Mouse (Mus musculus) activated CD4-positive, CD25-positive, alpha-beta regulatory T cell, adult 4 months (primary cell): ENCODE measurements around the gene Npdc1. TPM values are rescaled to one million over a fixed set of nuclear protein-coding genes. Genes with fewer than 3 reads are reported as not detected.

Experiments
- ATAC-seq: one replicate; pipeline ENCODE4 v1.8.0; 2017
- polyA plus RNA-seq, 2 experiments: library from polyadenylated mRNA; unstranded; fragments of 100-300 nt; shearing (Covaris generic); gene quantifications; one replicate each; pipeline ENCODE4 v1.2.1; 2017

Npdc1 gene
- polyA plus RNA-seq, 2 experiments from 2014 or later, result 1.2 to 1.7 TPM

- ATAC-seq, result no peak
These were observed 31.5 kb downstream of the Npdc1 start for GRCm38 (mm10) chr2:25430395-25431233.

DNA sequence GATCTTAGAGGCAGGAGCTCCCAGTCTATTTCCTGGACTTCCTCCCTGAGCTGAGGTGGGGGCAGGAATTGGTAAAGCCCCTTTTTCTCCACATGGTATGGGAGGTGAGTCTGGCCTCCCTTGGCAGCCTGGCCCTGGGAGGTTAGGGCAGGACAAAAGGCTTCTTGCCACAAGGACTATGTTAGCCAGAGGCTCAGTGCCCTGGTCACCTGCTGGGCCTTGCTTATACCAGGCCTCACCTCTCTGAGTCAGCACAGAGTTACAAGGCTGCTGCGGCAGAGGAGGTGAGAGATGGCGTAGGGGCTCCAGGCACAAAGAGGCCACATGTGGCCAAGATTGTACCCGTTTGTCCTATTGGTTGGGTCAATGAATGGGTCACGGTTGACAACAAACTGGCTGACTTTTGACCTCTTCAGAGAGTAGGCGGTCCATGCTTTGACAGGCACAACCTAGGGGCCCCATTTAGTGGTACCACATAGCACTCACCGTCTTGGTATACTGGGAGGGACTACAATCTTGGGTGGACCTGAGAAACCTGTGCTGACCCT is 32.2 kb downstream of the Npdc1 start:
- no peak for ATAC-seq

- ATAC-seq, result no peak
These were observed 33.4 kb downstream of the Npdc1 start for GRCm38 (mm10) chr2:25432326-25433098.

DNA sequence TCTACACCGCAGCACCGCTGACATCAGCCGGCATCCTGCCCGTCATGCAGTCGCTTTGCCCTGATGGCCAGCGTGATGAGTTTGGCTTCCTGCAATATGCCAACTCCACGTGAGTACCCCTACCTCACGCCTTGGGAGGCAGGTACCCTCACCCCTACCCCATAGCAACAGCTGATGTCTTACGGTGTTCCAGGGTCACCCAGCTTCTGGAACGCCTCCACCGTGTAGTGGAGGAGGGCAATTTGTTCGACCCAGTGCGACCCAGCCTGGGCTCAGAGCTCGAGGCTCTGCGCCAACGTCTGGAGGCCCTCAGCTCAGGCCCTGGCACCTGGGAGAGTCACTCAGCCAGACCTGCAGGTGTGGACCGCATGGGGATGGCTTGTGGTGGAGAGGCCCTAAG is 34.0 kb downstream of the Npdc1 start:
- ATAC-seq, result no peak

- ATAC-seq, result no peak
These were observed 35.1 kb downstream of the Npdc1 start for GRCm38 (mm10) chr2:25434292-25434691.

DNA sequence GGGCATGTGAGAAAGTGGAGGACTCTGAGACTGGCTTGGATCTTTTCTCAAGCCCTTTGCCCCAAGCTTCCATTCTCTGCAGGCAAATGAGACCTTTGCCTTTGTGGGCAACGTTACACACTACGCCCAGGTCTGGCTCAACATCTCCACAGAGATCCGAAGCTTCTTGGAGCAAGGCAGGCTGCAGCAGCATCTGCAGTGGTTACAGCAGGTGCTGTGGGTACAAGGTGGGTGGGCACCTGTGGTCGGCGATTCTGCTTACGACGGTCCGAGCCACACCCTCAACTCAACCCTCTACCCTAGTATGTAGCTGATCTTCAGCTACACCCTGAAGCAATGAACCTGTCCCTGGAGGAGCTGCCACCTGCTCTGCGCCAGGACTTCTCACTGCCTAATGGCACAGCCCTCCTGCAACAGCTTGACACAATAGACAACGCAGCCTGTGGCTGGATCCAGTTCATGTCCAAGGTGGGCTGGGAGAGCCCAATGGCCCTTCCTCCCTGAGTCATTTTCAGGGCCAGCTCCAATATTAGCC is 37.2 kb downstream of the Npdc1 start:
- ATAC-seq, result no peak

DNA sequence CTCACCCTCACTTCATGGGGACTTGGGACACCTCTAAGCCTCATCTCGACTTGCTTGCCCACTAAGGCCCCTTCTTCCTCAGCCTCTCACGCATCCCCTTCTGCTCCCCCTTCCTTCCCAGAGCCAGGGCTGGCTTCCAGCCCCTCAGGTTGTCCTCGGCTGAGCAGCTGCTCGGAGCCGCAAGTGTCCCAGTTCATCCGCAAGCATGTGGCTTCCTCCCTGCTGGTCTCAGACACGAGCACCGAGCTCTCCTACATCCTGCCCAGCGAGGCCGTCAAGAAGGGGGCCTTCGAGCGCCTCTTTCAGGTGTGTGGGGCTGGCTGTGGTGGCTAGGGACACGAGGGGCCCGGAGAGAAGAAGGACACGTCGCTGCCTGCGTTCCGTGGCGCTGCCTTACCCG is 41.9 kb downstream of the Npdc1 start:
- ATAC-seq, result no peak

GRCm38 (mm10) chr2:25442682-25443081 is 43.5 kb downstream of the Npdc1 start:
- ATAC-seq, result no peak

DNA sequence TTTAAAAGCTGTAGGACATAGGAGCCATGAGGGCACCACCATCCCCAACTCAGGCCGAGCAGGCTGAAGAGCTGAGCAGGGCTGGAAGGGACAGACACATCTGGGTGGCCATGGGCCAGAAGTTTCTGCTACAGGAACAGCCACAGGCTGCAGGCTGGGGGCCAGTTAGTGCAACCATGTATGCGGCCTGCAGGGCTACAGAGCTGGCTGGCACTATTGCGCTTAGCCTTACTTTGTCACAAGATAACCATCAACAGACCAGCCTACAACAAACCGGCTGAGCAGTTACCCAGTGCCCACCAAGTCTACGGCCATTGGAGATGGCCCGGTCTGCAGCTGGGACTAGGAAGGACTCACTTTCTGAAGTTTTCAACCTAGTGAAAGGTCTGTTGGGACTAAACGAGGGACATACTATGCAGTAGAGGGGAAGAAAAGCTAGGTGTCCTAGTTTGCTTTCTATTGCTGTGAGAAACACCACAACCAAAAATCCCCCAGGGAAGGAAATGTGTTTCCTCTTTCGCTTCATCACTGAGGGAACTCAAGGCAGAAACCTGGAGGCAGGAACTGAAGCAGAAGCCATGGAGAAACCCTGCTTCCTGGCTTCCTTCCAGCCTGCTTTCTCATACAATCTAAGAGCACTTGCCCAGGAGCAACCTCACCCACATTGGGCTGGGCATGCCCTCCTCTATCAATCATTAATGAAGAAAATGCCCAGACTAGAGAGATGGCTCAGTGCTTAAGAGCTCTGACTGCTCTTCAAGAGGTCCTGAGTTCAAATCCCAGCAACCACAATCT is 51.9 kb downstream of the Npdc1 start:
- ATAC-seq, result no peak

GRCm38 (mm10) chr2:25452951-25453350 is 53.8 kb downstream of the Npdc1 start:
- ATAC-seq, result no peak

GRCm38 (mm10) chr2:25456205-25456953 is 57.2 kb downstream of the Npdc1 start, which contains the start of gene Clic3:
Gene Clic3 (plus strand): TSS chr2:25456838.
- ATAC-seq, result no peak

DNA sequence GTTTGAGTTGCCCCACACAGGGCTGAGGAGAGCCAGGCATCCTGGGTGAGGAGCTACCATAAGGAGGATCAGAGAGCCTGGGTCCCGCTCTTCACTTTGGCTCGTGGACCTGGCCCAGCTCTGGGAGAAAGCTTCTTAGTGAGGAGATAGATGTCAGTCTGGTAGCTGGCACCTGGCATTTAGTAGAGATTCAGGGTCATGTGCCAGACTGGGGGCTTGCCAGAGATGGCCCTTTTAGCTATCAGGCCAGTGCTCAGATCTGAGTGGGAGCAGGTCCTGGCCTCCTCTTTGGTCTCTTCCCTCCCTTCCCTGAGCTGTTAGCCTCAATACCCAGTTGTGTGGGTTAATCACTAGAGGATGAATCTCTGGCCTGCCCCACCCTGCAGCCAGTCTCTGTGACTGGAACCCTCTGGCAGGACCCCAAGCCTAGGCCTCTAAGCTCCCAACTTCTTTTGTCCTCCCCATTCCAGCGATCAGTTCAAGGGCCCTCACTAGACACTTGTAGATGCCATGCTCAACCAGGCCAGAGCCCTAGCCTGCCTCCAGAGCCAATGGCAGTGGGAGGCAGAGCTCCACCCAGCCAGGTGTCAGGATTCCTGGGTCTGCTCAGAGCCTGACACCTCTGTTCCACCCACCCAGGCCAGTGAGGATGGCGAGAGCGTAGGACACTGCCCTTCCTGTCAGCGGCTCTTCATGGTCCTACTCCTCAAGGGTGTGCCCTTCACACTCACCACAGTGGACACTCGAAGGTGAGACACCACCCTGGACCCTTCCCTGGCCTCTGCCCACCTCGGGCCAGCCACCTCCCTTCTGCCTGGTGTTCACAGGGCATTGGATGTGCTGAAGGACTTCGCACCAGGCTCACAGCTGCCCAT is 58.1 kb downstream of the Npdc1 start:
- no peak for ATAC-seq

- ATAC-seq, result no peak
These were observed 59.8 kb downstream of the Npdc1 start for GRCm38 (mm10) chr2:25458911-25459310.

Other genes with a start within 250 kb of the Npdc1 start
- 1 to 10 TPM in 1 of 2 experiments, under 1 TPM in 1; 0.61 to 1.2 TPM for gene Nrarp, start 218.6 kb upstream of the Npdc1 start, polyA plus RNA-seq
- gene Tor4a, start 202.5 kb upstream of the Npdc1 start, polyA plus RNA-seq, result 10 to 100 TPM; 51.4 to 89.5 TPM
- gene Nelfb, start 187.9 kb upstream of the Npdc1 start, polyA plus RNA-seq, result 10 to 100 TPM; 41.1 to 49.1 TPM
- gene Stpg3, start 184.7 kb upstream of the Npdc1 start, polyA plus RNA-seq, result not detected
- not detected for gene Fam166a, start 180.6 kb upstream of the Npdc1 start, polyA plus RNA-seq
- gene Tubb4b, start 174.6 kb upstream of the Npdc1 start, polyA plus RNA-seq, result 100 to 1,000 TPM; 110 to 150 TPM
- not detected for gene Slc34a3, start 165.0 kb upstream of the Npdc1 start, polyA plus RNA-seq
- not detected for gene Rnf224, start 162.6 kb upstream of the Npdc1 start, polyA plus RNA-seq
- gene Rnf208, start 157.1 kb upstream of the Npdc1 start, polyA plus RNA-seq, result under 1 TPM in 1 of 2 experiments, not detected in 1; 0.58 TPM
- gene Cysrt1, start 156.9 kb upstream of the Npdc1 start, polyA plus RNA-seq, result not detected
- gene AL732309.1, start 152.5 kb upstream of the Npdc1 start, polyA plus RNA-seq, result 1 to 10 TPM; 3.6 to 4.2 TPM
- 10 to 100 TPM; 10.8 to 13.0 TPM for gene Tmem203, start 143.9 kb upstream of the Npdc1 start, polyA plus RNA-seq
- 10 to 100 TPM in 1 of 2 experiments, 1 to 10 TPM in 1; 5.5 to 12.4 TPM for gene Tprn, start 136.7 kb upstream of the Npdc1 start, polyA plus RNA-seq
- 100 to 1,000 TPM; 127 to 134 TPM for gene Ssna1, start 126.9 kb upstream of the Npdc1 start, polyA plus RNA-seq
- 10 to 100 TPM; 24.8 to 39.3 TPM for gene Anapc2, start 126.9 kb upstream of the Npdc1 start, polyA plus RNA-seq
- not detected for gene Tmem210, start 111.2 kb upstream of the Npdc1 start, polyA plus RNA-seq
- not detected for gene Lrrc26, start 109.4 kb upstream of the Npdc1 start, polyA plus RNA-seq
- not detected for gene Grin1, start 80.2 kb upstream of the Npdc1 start, polyA plus RNA-seq
- 10 to 100 TPM; 19.7 to 23.2 TPM for gene Man1b1, start 67.0 kb upstream of the Npdc1 start, polyA plus RNA-seq
- 10 to 100 TPM; 10.3 to 13.9 TPM for gene Dpp7, start 43.0 kb upstream of the Npdc1 start, polyA plus RNA-seq
- gene Uap1l1, start 33.7 kb upstream of the Npdc1 start, polyA plus RNA-seq, result 10 to 100 TPM; 13.3 to 15.0 TPM
- gene Sapcd2, start 27.0 kb upstream of the Npdc1 start, polyA plus RNA-seq, result 1 to 10 TPM; 1.8 to 2.6 TPM
- gene Entpd2, start 3.5 kb upstream of the Npdc1 start, polyA plus RNA-seq, result under 1 TPM in 1 of 2 experiments, not detected in 1; 0.17 TPM
- gene Fut7, start 23.9 kb downstream of the Npdc1 start, polyA plus RNA-seq, result 10 to 100 TPM; 13.6 to 13.8 TPM
- 10 to 100 TPM; 32.8 to 41.4 TPM for gene Abca2, start 29.4 kb downstream of the Npdc1 start, polyA plus RNA-seq
- gene Clic3, start 57.5 kb downstream of the Npdc1 start, polyA plus RNA-seq, result 1 to 10 TPM; 2.0 to 2.2 TPM
- 10 to 100 TPM; 72.8 to 74.8 TPM for gene Paxx, start 61.7 kb downstream of the Npdc1 start, polyA plus RNA-seq
- gene Ptgds, start 70.7 kb downstream of the Npdc1 start, polyA plus RNA-seq, result not detected
- not detected for gene Lcn12, start 94.6 kb downstream of the Npdc1 start, polyA plus RNA-seq
- gene Fbxw5, start 101.4 kb downstream of the Npdc1 start, polyA plus RNA-seq, result 10 to 100 TPM; 51.3 to 71.1 TPM
- gene C8g, start 102.4 kb downstream of the Npdc1 start, polyA plus RNA-seq, result 1 to 10 TPM; 3.1 to 3.2 TPM
- 10 to 100 TPM; 60.9 to 67.0 TPM for gene Traf2, start 147.6 kb downstream of the Npdc1 start, polyA plus RNA-seq
- 100 to 1,000 TPM; 290 to 402 TPM for gene Edf1, start 158.5 kb downstream of the Npdc1 start, polyA plus RNA-seq
- under 1 TPM; 0.40 to 0.91 TPM for gene Mamdc4, start 175.5 kb downstream of the Npdc1 start, polyA plus RNA-seq
- 10 to 100 TPM; 55.3 to 61.6 TPM for gene Phpt1, start 175.9 kb downstream of the Npdc1 start, polyA plus RNA-seq
- under 1 TPM in 1 of 2 experiments, not detected in 1; 0.07 TPM for gene Ajm1, start 182.4 kb downstream of the Npdc1 start, polyA plus RNA-seq
- gene Rabl6, start 209.2 kb downstream of the Npdc1 start, polyA plus RNA-seq, result 10 to 100 TPM; 16.1 to 19.8 TPM
- gene Ccdc183, start 218.3 kb downstream of the Npdc1 start, polyA plus RNA-seq, result not detected
- 1 to 10 TPM in 1 of 2 experiments, not detected in 1; 1.8 TPM for gene Tmem141, start 222.7 kb downstream of the Npdc1 start, polyA plus RNA-seq
- 1 to 10 TPM in 1 of 2 experiments, under 1 TPM in 1; 0.83 to 1.7 TPM for gene Fcna, start 228.7 kb downstream of the Npdc1 start, polyA plus RNA-seq